Mouse (Mus musculus): ENCODE data around the gene Ripk4. TPM values are rescaled to one million over a fixed set of nuclear protein-coding genes. Genes with fewer than 3 reads are reported as not detected.

Ripk4 gene
- under 1 TPM; 0.10 to 0.44 TPM for total RNA-seq (2021)
- long read RNA-seq, experiment 1: 0 reads
- long read RNA-seq, experiment 2, partial matches to known transcripts: 0 of 1 reads
- long read RNA-seq, experiment 2, other reads (novel, unspliced or antisense): 1 of 1 reads

- DNase-seq: peak in 1 of 2 experiments; percentile 23
Measured at GRCm38 (mm10) chr16:97763061-97763989, at the start of gene Ripk4. TSS of gene Ripk4 (minus strand) at chr16:97763787.

- no peak for DNase-seq
Measured at GRCm38 (mm10) chr16:97808881-97809280, 45.3 kb upstream of the Ripk4 start.

- no peak for DNase-seq
Measured at GRCm38 (mm10) chr16:97805646-97806045, 42.1 kb upstream of the Ripk4 start.

GRCm38 (mm10) chr16:97804680-97805547, 41.3 kb upstream of the Ripk4 start:
- DNase-seq: peak; percentile 68 to 85

- no peak for DNase-seq
Measured at GRCm38 (mm10) chr16:97797950-97798869, 34.6 kb upstream of the Ripk4 start.

GRCm38 (mm10) chr16:97797212-97797611, 33.6 kb upstream of the Ripk4 start:
- no peak for DNase-seq

- no peak for DNase-seq
Measured at GRCm38 (mm10) chr16:97794256-97794655, 30.7 kb upstream of the Ripk4 start.

- DNase-seq: no peak
Measured at GRCm38 (mm10) chr16:97783057-97783456, 19.5 kb upstream of the Ripk4 start.

GRCm38 (mm10) chr16:97778353-97779025, 14.9 kb upstream of the Ripk4 start:
- peak; percentile 74 to 90 for DNase-seq

GRCm38 (mm10) chr16:97766501-97766900, 2.9 kb upstream of the Ripk4 start:
- DNase-seq: no peak

GRCm38 (mm10) chr16:97764626-97765025, 1.0 kb upstream of the Ripk4 start:
- no peak for DNase-seq

GRCm38 (mm10) chr16:97763990-97764340, 378 bp upstream of the Ripk4 start:
- DNase-seq: no peak

GRCm38 (mm10) chr16:97761782-97762181, 1.8 kb downstream of the Ripk4 start:
- DNase-seq: no peak

GRCm38 (mm10) chr16:97759681-97760080, 3.9 kb downstream of the Ripk4 start:
- DNase-seq: no peak

GRCm38 (mm10) chr16:97758288-97758687, 5.3 kb downstream of the Ripk4 start:
- no peak for DNase-seq

- no peak for DNase-seq
Measured at GRCm38 (mm10) chr16:97756460-97756859, 7.1 kb downstream of the Ripk4 start.

GRCm38 (mm10) chr16:97752316-97752941, 11.2 kb downstream of the Ripk4 start:
- DNase-seq: no peak

- DNase-seq: peak; percentile 82 to 86
Measured at GRCm38 (mm10) chr16:97751884-97752283, 11.7 kb downstream of the Ripk4 start.

GRCm38 (mm10) chr16:97748421-97748820, 15.2 kb downstream of the Ripk4 start:
- no peak for DNase-seq

GRCm38 (mm10) chr16:97738030-97738429, 25.6 kb downstream of the Ripk4 start:
- peak; percentile 55 to 56 for DNase-seq
